Mouse (Mus musculus) heart, adult 9 months (tissue): ENCODE results near the gene BC024978.

Source experiments
- DNase-seq, 2 experiments: peaks; one replicate each; pipeline ENCODE4 v3.0.0; 2022; ENCODE audit warnings: low spot score in 2 of 2

The BC024978 gene

GRCm38 (mm10) chr7:27259271-27259721 is 63.7 kb downstream of the BC024978 start:
- peak in 1 of 2 experiments; percentile 41 for DNase-seq

- no peak for DNase-seq
Observed at GRCm38 (mm10) chr7:27259771-27260170, 64.2 kb downstream of the BC024978 start.
